Mouse (Mus musculus) forebrain, embryonic 14.5 days (tissue): ENCODE results near the gene 2510009E07Rik. TPM values are rescaled to one million over a fixed set of nuclear protein-coding genes. Genes with fewer than 3 reads are reported as not detected.

Experiments used
- ATAC-seq: fragments of 200-750 bp; cut with Nextera tagmentation; 2 replicates; pipeline ENCODE4 v1.8.0; 2017; ENCODE audit warnings: mild to moderate bottlenecking, moderate library complexity
- DNase-seq: peaks from one replicate; pipeline ENCODE4 v3.0.0-alpha.2; 2015; ENCODE audit warnings: low spot score
- H3K27ac ChIP-seq: fragments of 300-500 bp; sonication (generic); 2 replicates; pipeline ENCODE4 v1.5.1; 2014; ENCODE audit warnings: low read depth, mild to moderate bottlenecking, control low read depth, low read length, moderate library complexity
- H3K27me3 ChIP-seq: fragments of 300-500 bp; sonication (generic); replicated peaks from 2 replicates; pipeline ENCODE4 v1.6.1; 2014; ENCODE audit warnings: low read length, control low read depth, mixed read lengths; ENCODE audit not compliant: control insufficient read depth, insufficient read depth
- H3K36me3 ChIP-seq: fragments of 300-500 bp; sonication (generic); 2 replicates; pipeline ENCODE4 v1.6.1; 2014; ENCODE audit warnings: low read length, control low read depth; ENCODE audit not compliant: control insufficient read depth, insufficient read depth
- H3K4me1 ChIP-seq: fragments of 300-500 bp; sonication (generic); 2 replicates; pipeline ENCODE4 v1.6.1; 2014; ENCODE audit warnings: antibody characterized with exemption, low read length, control low read depth; ENCODE audit not compliant: control insufficient read depth, insufficient read depth
- H3K4me2 ChIP-seq: fragments of 300-500 bp; sonication (generic); 2 replicates; pipeline ENCODE4 v1.6.1; 2014; ENCODE audit warnings: mild to moderate bottlenecking, control low read depth, low read length
- H3K4me3 ChIP-seq: fragments of 300-500 bp; sonication (generic); 2 replicates; pipeline ENCODE4 v1.5.1; 2014; ENCODE audit warnings: low read depth, low read length, control low read depth
- H3K9ac ChIP-seq: fragments of 300-500 bp; sonication (generic); 2 replicates; pipeline ENCODE4 v1.6.1; 2014; ENCODE audit warnings: mild to moderate bottlenecking, low read length, control low read depth, moderate library complexity
- H3K9me3 ChIP-seq: fragments of 300-500 bp; sonication (generic); replicated peaks from 2 replicates; pipeline ENCODE4 v1.6.1; 2016; ENCODE audit warnings: low read length, control low read depth, mixed read lengths; ENCODE audit not compliant: control insufficient read depth
- WGBS: fragments of 180-500 bp; shearing (Covaris S2); extraction: QIAGEN DNeasy Blood & Tissue Kit; methylation state at CpG from one replicate; pipeline ENCODE4 v1.1.7; 2014; 5-methylcytosine and 5-hydroxymethylcytosine counted together
- polyA plus RNA-seq: library from polyadenylated mRNA; unstranded; fragments of >200 nt; fragmentation: Nextera tagmentation; extraction: Ambion mirVana; gene quantifications from 2 replicates; pipeline ENCODE4 v1.2.1, GENCODE M21; 2014

2510009E07Rik gene
- polyA plus RNA-seq = 26.2 and 33.1 TPM in 2 replicates

DNA sequence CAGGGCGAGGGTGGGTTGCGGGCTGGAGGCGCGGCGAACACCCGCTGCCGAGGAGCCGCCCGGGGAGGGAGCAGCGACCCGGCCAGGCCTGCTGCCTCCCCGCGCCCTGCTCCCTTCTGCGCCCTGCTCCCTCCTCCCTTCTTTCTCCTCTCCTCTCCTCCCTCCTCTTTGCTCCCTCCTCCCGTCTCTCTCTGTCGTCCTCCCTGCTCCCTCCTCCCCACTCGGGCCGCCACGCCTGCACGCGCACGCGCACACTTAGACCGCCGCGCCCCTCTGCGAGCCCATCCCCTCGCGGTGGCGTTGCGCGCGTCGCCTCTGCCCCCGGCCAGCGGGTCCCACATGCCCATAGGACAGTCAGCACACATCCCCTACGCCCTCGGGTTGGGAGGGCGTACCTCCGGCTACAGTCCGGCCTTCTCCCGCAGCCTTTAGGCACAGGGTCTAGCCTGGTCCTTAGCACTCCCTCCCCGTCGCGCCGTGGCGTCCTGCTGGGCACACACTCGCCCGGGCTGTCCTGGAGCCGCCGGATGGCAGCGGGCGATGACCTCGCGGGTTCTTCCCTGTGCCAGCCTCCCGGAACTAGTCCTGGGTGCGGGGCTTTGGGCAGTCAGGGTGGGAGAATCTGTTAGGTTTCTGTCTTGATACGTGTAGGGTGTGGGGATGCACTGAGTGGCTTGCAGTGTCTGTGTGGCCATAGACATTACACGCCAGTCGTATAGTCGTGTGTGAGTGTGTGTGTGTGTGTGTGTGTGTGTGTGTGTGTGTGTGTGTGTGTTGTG is at the start of gene 2510009E07Rik:
2510009E07Rik (minus strand) TSS at position 203 of the 779 bp plus-strand sequence.
- Histone ChIP-seq H3K27ac (peak within 1 kb of the TSS; percentile 94), H3K27me3 (no peaks in the 10 kb centered on the region), H3K36me3 (no peaks in the 10 kb centered on the region), H3K4me3 (peak within 1 kb of the TSS; percentile 89), H3K4me1 (peaks cover 13% of the 10 kb centered on the region), H3K9me3 (no peaks in the 10 kb centered on the region), H3K4me2 (peak within 1 kb of the TSS; percentile 93), H3K9ac (peak within 1 kb of the TSS; percentile 95)
- ATAC-seq (peak; percentile 88), DNase-seq (peak; percentile 94)
- under 1% methylated on average over 53 of the region's 61 CpGs for WGBS

DNA sequence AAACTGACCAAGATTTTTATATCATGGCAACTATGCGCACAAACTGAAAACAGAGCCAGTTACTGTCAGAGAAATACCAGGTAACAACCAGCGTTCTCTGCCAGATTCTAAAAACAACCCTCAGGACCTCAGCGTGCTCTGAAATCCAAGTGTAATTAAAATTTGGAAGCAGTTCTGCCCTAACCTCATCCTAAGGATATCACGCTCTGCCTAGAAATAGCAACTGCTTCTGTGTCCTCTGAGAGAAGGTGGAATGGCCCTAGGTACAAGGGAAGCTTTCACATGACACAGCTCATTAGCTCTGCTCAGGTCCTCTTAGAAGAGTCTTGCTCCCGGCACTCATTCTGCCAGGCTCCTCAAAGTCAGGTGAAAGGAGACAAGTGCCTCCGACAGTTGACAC is 48.9 kb upstream of the 2510009E07Rik start:
- Histone ChIP-seq H3K4me2 (no peak overlapping the region), H3K4me3 (no peak overlapping the region), H3K27ac (no peak overlapping the region), H3K27me3 (no peaks in the 10 kb centered on the region), H3K9me3 (no peaks in the 10 kb centered on the region), H3K36me3 (no peaks in the 10 kb centered on the region), H3K4me1 (no peaks in the 10 kb centered on the region), H3K9ac (no peak overlapping the region)
- no peak for ATAC-seq
- WGBS = 93% methylated on average over 6 of the region's 6 CpGs
- DNase-seq = no peak

DNA sequence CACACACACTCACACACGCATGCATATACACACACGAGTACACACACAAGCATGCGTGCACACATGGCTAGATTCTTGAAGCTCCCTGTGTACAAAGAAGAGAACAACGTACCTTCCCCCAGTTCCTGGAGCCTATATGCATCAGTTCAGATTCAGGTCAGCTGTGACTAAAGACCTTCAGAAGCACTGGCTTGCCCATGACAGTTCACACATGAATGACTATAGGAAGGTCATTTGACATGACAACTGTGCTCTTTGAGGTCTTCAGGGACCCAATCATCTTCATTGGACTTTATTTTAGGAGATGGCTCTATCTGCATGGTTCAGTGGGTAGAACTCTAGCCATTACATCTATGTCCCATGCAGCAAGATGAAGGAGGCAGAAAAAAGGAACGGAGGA is 48.4 kb upstream of the 2510009E07Rik start:
- DNase-seq (no peak), ATAC-seq (no peak)
- Histone ChIP-seq H3K4me2 (no peak overlapping the region), H3K27ac (no peak overlapping the region), H3K36me3 (no peaks in the 10 kb centered on the region), H3K4me1 (no peaks in the 10 kb centered on the region), H3K9me3 (no peaks in the 10 kb centered on the region), H3K4me3 (no peak overlapping the region), H3K27me3 (no peaks in the 10 kb centered on the region), H3K9ac (no peak overlapping the region)
- 91% methylated on average over 5 of the region's 5 CpGs for WGBS

DNA sequence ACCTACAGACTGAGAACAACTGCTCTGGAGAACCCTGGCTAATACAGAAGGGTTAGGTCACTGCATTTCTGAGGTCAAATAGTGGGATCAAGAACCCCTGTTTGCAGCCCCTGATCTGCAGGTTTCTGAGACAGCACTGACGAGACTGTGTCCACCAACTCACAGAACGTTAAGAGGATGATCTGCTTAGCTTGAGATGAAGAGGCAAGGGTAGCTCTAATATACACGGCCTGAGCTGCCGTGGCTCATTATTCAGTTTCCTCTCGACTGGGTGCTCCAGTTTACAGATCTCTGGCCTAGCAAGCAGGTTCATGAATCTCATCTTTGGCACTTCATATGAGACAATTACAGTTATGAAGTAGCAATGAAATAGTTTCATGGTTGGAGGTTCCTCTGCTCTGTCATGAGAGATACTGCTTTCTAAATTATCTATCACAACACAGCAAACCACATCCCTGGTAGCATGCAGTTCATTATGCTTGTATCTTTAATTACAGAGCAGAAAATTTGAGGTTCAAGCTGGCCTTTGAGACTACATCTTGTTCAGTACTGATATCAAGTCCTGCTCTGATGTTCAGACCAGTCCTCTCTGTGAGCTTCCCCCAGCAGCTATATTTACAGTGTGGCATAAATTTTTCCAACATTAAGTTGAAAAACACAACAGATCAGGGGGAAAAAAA is 47.9 kb upstream of the 2510009E07Rik start:
- 87% methylated on average over 5 of the region's 5 CpGs for WGBS

DNA sequence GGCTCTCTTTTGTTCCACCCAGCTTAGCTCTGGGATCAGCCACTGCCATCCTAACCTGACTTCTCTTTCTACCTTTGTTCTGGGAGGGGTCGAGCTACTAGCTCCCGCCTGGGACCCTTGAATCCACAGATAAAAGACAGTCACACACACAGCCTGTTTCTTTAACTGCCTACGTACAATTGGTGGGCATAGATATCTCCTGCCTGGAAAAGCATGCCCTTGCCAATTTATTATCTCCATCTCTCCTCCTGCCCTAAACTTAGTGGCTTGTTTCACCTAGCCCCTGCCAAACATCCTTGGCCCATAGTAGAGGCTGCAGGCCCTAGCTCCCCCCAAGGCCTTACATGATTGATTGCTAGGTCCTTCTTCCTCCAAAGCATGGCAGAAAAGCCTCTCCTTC is 47.1 kb upstream of the 2510009E07Rik start:
- H3K4me2 ChIP-seq = no peak overlapping the region
- H3K27me3 ChIP-seq = no peaks in the 10 kb centered on the region
- H3K4me1 ChIP-seq = no peaks in the 10 kb centered on the region
- H3K4me3 ChIP-seq = no peak overlapping the region
- no peak for ATAC-seq
- WGBS = 81% methylated on average over 3 of the region's 3 CpGs
- H3K9ac ChIP-seq = no peak overlapping the region
- H3K27ac ChIP-seq = no peak overlapping the region
- DNase-seq = no peak
- no peaks in the 10 kb centered on the region for H3K9me3 ChIP-seq
- no peaks in the 10 kb centered on the region for H3K36me3 ChIP-seq

More for the DNA sequence above, 47.9 kb upstream of the 2510009E07Rik start:
- Histone ChIP-seq H3K27ac (no peak overlapping the region), H3K27me3 (no peaks in the 10 kb centered on the region), H3K4me2 (no peak overlapping the region), H3K9ac (no peak overlapping the region), H3K4me3 (no peak overlapping the region), H3K4me1 (no peaks in the 10 kb centered on the region), H3K9me3 (no peaks in the 10 kb centered on the region), H3K36me3 (no peaks in the 10 kb centered on the region)
- no peak for DNase-seq
- no peak for ATAC-seq

DNA sequence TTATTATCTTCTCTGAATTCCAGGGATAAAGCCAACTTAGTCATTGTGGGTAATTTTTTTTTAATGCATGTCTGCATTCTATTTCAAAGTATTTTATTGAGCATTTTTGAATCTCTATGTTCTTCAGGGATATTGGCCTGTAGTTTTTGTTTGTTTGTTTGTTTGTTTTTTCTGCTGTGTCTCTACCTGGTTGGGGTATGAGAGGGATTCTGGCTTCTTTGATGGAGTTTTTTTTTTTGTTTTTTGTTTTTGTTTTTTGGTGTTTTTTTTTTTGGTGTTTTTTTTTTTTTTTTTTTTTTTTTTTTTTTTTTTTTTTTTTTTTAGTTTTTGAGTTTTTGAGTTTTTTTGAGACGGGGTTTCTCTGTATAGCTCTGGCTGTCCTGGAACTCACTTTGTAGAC is 41.2 kb upstream of the 2510009E07Rik start:
- no peaks in the 10 kb centered on the region for H3K27me3 ChIP-seq
- H3K27ac ChIP-seq = no peak overlapping the region
- DNase-seq (no peak), ATAC-seq (no peak)
- no peaks in the 10 kb centered on the region for H3K36me3 ChIP-seq
- WGBS = 89% methylated on average over 1 of the region's 1 CpGs
- no peaks in the 10 kb centered on the region for H3K9me3 ChIP-seq
- no peak overlapping the region for H3K4me2 ChIP-seq
- H3K4me1 ChIP-seq = no peaks in the 10 kb centered on the region
- H3K4me3 ChIP-seq = no peak overlapping the region
- no peak overlapping the region for H3K9ac ChIP-seq

DNA sequence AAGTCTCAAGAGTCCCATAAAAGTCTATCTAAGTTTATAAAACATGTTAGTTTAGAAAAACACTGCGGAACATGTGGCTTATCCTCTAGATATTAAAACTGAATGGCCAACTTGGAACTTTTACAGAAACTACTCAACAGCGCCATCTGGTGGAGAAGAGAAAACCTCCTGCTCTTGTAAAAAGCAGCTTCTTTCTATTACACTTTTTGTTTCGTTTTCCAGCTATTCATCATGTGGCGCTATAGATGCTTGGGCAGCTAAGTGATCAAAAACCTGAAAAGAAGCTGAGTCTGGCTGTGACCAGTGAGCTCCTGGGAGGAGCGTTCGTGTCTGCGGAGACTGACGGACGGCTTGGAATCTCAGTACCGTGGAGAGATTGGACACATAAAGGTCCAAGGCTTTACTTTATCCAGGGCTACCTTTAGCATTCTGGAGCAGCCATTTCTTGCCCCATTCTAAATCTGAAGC is 33.5 kb upstream of the 2510009E07Rik start:
- peak overlapping the region; percentile 33; the same call in 1 of the 2 replicates for H3K9ac ChIP-seq
- no peaks in the 10 kb centered on the region for H3K4me1 ChIP-seq
- no peaks in the 10 kb centered on the region for H3K27me3 ChIP-seq
- WGBS = 17% methylated on average over 10 of the region's 10 CpGs
- H3K4me3 ChIP-seq = peak overlapping the region; percentile 22
- H3K9me3 ChIP-seq = no peaks in the 10 kb centered on the region
- H3K36me3 ChIP-seq = no peaks in the 10 kb centered on the region
- DNase-seq = peak; percentile 92
- ATAC-seq = peak; percentile 52
- H3K27ac ChIP-seq = no peak overlapping the region
- H3K4me2 ChIP-seq = peak overlapping the region; percentile 40

DNA sequence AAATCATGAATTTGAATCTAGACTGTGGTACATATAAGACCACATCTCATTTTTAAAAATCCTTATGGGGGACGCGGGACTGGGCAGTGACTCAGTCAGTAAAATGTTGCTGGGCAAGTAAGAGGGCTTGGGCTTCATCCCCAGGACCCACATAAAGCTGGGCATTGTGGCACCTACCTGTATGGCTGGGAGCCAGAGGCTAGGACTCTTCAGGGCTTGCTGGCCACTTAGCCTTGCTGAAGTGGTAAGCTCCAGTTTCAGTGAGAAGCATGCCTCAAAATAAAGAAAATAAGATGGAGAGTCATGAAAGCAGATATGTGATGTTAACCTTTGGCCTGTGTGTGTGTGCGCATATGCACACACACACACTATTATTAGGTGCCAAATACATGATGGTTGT is 33.0 kb upstream of the 2510009E07Rik start:
- 94% methylated on average over 3 of the region's 3 CpGs for WGBS
- H3K9me3 ChIP-seq = no peaks in the 10 kb centered on the region
- no peak overlapping the region for H3K4me2 ChIP-seq
- ATAC-seq = no peak
- no peak overlapping the region for H3K9ac ChIP-seq
- H3K4me3 ChIP-seq = no peak overlapping the region
- no peaks in the 10 kb centered on the region for H3K27me3 ChIP-seq
- DNase-seq = no peak
- no peak overlapping the region for H3K27ac ChIP-seq
- H3K4me1 ChIP-seq = no peaks in the 10 kb centered on the region
- H3K36me3 ChIP-seq = no peaks in the 10 kb centered on the region

DNA sequence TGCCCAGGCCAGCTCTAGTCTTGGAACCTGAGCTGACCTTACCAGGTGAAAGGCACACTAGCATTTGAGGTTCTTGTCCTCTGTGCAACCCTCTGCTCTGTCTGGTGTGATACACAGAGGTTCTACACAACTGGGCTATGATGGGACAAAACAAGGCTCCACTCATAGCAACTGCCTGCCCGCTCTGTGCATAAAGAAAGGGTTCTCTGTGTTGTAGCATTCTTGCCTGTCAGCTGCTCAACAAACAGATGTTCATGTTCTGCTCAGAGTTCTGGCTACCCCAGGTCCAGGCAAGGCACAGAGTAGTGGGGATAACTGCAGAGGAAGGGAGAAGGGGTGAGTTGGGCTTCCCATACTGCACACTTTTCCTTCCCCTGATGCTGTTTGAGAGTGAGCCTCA is 29.8 kb upstream of the 2510009E07Rik start:
- Histone ChIP-seq H3K36me3 (no peaks in the 10 kb centered on the region), H3K9me3 (no peaks in the 10 kb centered on the region), H3K4me3 (no peak overlapping the region), H3K4me2 (no peak overlapping the region), H3K4me1 (no peaks in the 10 kb centered on the region), H3K27me3 (no peaks in the 10 kb centered on the region), H3K27ac (no peak overlapping the region), H3K9ac (no peak overlapping the region)
- ATAC-seq = no peak
- DNase-seq = no peak
- WGBS = 90% methylated on average over 1 of the region's 1 CpGs
